Mouse (Mus musculus) adrenal gland, postnatal 4 days (tissue): ENCODE data around the gene Hlf. TPM values are rescaled to one million over a fixed set of nuclear protein-coding genes. Genes with fewer than 3 reads are reported as not detected.

Experiments
- DNase-seq, 2 experiments: peaks; one replicate each; pipeline ENCODE4 v3.0.0; 2021 to 2022; ENCODE audit warnings: low spot score in 2 of 2, mixed read lengths in 2 of 2
- long read RNA-seq, 2 experiments: library from polyadenylated mRNA; stranded (forward); transcript quantifications; one replicate each; pipeline ENCODE4 v2.0.0; 2021
- total RNA-seq, 2 experiments: library from RNA; stranded (reverse); gene quantifications; 2 replicates each; pipeline ENCODE4 v1.2.3; 2021

Gene Hlf
- 10 to 100 TPM; 17.0 to 18.7 TPM for total RNA-seq
- long read RNA-seq, experiment 1, partial matches to known transcripts: 0 of 4 reads
- long read RNA-seq, experiment 1, other reads (novel, unspliced or antisense): 3 of 4 reads
- long read RNA-seq, experiment 2, full-length matches to known transcripts: 4 of 6 reads
- long read RNA-seq, experiment 2, partial matches to known transcripts: 1 of 6 reads
- long read RNA-seq, experiment 2, other reads (novel, unspliced or antisense): 1 of 6 reads

GRCm38 (mm10) chr11:90390817-90391173, at the start of gene Hlf:
Gene Hlf, minus strand, starts transcription at chr11:90390895.
- DNase-seq: peak; percentile 57 to 71

- DNase-seq: no peak
These were observed 48.1 kb upstream of the Hlf start for GRCm38 (mm10) chr11:90438768-90439167.

- no peak for DNase-seq
These were observed 34.5 kb upstream of the Hlf start for GRCm38 (mm10) chr11:90425207-90425525.

GRCm38 (mm10) chr11:90424334-90425206, 33.9 kb upstream of the Hlf start:
- DNase-seq: no peak

- no peak for DNase-seq
These were observed 33.2 kb upstream of the Hlf start for GRCm38 (mm10) chr11:90423896-90424295.

- no peak for DNase-seq
These were observed 29.0 kb upstream of the Hlf start for GRCm38 (mm10) chr11:90419706-90420105.

- DNase-seq: peak; percentile 92 to 93
These were observed 27.2 kb upstream of the Hlf start for GRCm38 (mm10) chr11:90417921-90418320.

- DNase-seq: no peak
These were observed 26.3 kb upstream of the Hlf start for GRCm38 (mm10) chr11:90417011-90417410.

- DNase-seq: no peak
These were observed 8.2 kb upstream of the Hlf start for GRCm38 (mm10) chr11:90398850-90399249.

- no peak for DNase-seq
These were observed 833 bp upstream of the Hlf start for GRCm38 (mm10) chr11:90391271-90392185.

GRCm38 (mm10) chr11:90389902-90390816, 536 bp downstream of the Hlf start:
- DNase-seq: no peak

- no peak for DNase-seq
These were observed 1.4 kb downstream of the Hlf start for GRCm38 (mm10) chr11:90389174-90389901.

- no peak for DNase-seq
These were observed 2.9 kb downstream of the Hlf start for GRCm38 (mm10) chr11:90387501-90388440.

GRCm38 (mm10) chr11:90382005-90382611, 8.6 kb downstream of the Hlf start:
- peak in 1 of 2 experiments; percentile 33 for DNase-seq

GRCm38 (mm10) chr11:90381113-90381512, 9.6 kb downstream of the Hlf start:
- DNase-seq: no peak

GRCm38 (mm10) chr11:90380131-90380685, 10.5 kb downstream of the Hlf start:
- no peak for DNase-seq

- no peak for DNase-seq
These were observed 12.7 kb downstream of the Hlf start for GRCm38 (mm10) chr11:90378008-90378407.

GRCm38 (mm10) chr11:90376436-90376835, 14.3 kb downstream of the Hlf start:
- no peak for DNase-seq
